Mouse (Mus musculus): Measurements from ENCODE around the gene Dlgap1. TPM values are rescaled to one million over a fixed set of nuclear protein-coding genes. Genes with fewer than 3 reads are reported as not detected.

Gene Dlgap1
- total RNA-seq, 2 experiments from 2014 or later: 254 to 263 TPM

DNA sequence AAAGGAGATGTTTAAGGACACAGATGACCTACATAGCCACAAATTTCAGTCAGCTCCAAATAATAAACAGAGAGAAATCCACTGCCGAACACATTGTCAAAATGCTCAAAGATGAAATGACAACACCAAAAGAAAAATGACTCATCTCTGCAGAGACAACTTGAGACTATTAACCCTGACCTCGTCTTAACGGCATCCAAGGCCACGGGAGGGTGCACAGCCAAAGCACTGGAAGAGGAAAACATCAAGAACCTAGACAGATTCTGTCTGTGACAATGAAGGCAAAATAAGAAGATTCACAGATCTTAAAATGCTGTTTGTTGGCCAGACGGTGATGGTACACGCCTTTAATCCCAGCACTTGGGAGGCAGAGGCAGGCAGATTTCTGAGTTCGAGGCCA lies 370.9 kb downstream of the Dlgap1 start:
- DNase-seq (ENCODE audit: low spot score in 2 of 2): no peak

- DNase-seq (ENCODE audit: low spot score in 2 of 2): no peak
Measured at GRCm38 (mm10) chr17:70341230-70341629, 372.4 kb downstream of the Dlgap1 start.

DNA sequence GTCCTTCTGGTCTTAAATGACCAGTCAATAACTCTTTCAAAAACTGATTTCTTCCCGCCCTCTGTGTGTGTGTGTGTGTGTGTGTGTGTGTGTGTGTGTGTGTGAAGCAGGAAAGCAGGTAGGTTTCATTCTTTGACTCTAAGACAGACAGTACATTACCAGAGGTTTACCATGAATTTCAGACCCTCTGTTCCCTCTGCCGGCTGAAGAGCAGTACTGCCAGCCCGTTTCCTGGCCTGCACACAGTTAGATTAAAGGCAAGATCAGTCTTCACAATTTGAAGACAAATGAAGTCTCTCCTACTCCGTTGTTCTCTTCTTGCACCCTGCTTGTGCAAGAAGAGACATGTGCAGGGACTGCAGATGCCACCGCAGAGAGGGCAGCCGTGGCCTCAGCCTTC lies 373.0 kb downstream of the Dlgap1 start:
- peak; percentile 55 to 61 for DNase-seq (ENCODE audit: low spot score in 2 of 2)

- DNase-seq (ENCODE audit: low spot score in 2 of 2): no peak
Measured at GRCm38 (mm10) chr17:70347403-70347802, 378.5 kb downstream of the Dlgap1 start.

DNA sequence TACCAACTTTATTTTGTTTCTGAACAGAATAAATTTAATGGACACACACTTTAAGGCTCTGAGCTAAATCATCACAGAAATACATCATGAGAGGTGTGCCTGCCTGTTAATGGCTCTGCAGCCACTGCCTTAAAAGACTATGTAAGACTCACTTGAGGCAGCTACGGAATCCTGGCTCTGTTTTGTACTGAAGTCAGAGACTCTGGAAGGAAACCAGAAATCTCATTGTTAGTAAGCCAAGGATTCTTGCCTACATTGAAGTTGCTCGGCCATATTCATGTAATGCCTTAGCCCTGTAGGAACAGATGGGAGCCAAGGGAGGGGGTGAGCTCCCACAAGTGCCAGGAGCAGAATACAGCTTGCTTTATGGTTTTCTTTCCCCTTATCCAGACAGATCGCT lies 394.7 kb downstream of the Dlgap1 start:
- peak in 1 of 2 experiments; percentile 27 for DNase-seq (ENCODE audit: low spot score in 2 of 2)

DNA sequence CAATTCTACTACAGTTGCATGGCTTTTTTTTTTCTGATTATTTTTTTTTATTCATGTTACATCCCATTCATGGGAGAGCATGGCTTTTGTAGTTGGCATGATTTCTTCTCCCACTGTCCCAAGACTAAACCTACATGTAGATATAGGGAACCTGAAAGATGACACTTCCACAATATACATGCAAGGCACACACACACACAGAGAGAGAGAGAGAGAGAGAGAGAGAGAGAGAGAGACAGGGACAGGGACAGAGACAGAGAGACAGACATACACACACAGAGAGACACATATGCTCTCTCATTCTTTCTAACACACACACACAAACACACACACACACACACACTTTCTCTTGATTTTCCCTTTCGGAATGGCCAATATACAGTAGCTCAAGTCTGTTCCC lies 395.1 kb downstream of the Dlgap1 start:
- no peak for DNase-seq (ENCODE audit: low spot score in 2 of 2)

DNA sequence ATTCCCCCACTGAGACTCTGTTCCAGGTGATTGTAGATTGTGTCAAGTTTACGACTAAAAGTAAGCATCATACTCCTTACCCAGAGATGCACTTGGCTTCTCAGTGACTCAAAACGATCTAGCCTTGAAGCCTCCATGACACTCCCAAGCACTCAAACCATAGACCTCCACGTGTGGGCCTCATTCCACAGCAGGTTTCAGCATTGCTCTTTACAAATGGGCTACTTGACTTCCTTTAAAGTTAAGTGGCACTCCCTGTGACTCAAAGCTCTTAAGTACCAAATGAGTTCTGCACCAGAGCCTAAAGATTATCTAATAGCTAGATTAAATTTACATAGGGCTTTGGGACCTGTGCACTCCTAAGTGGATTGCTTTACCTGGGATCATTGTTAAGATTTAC lies 400.3 kb downstream of the Dlgap1 start:
- no peak for DNase-seq (ENCODE audit: low spot score in 2 of 2)

DNA sequence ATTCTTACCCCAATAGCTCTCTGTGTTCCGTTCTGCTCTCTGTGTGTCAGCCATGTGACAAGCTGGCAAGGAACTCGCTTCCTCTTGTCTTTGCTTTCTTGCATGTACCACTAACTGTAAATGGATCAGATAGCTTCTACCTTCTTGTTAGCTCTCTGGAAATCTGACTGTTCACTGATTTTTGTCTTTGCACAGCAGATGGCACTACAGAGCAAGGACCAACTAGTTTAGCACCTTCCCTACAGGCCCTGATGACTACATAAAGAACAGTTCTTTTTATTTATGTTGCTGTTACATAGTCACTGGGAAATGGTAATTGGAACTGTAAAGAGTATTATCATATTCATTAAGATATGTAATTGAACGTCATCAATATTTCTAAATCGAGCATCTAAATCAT lies 408.1 kb downstream of the Dlgap1 start:
- DNase-seq (ENCODE audit: low spot score in 2 of 2): peak; percentile 26 to 49

DNA sequence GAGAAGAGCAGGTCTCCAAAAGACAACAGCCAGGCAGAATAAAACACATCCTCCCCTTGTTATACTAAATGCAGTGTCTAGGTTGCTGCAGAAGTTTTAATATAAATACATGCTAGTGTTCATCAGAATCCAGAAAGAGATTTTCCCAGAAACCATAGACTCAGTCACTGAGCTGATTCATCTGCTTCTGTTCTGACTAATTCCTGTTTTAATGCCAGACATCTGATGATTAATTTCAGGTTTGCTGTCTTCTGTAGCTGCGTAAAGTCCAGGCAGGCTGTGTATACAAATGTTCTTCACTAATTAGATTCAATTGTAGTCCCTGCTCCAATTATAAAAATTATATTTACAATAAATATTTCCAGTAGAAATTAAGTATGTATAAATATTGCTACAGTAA lies 419.6 kb downstream of the Dlgap1 start:
- DNase-seq (ENCODE audit: low spot score in 2 of 2): no peak

GRCm38 (mm10) chr17:70397220-70397619 lies 428.3 kb downstream of the Dlgap1 start:
- no peak for DNase-seq (ENCODE audit: low spot score in 2 of 2)

GRCm38 (mm10) chr17:70397708-70398107 lies 428.8 kb downstream of the Dlgap1 start:
- DNase-seq (ENCODE audit: low spot score in 2 of 2): no peak

DNA sequence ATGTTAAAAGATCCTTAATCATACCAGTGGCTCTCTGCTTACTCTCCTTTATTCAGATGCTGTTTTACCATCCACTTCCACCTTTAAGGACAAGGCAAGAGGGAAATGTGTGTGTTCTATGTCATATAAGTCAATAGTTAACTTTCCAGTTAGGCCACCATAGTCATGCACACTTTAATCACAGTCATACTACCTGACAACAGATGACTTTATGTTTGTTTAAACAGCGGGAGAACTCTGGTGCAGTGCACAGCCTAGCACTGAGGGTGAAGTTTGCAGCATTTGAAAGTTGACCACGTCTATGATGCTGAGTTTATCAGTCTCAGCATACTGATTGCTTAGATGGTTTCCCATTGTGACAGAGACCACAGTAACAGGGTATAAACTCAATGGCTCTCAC lies 433.0 kb downstream of the Dlgap1 start:
- DNase-seq (ENCODE audit: low spot score in 2 of 2): no peak

- no peak for DNase-seq (ENCODE audit: low spot score in 2 of 2)
Measured at GRCm38 (mm10) chr17:70403750-70404149, 434.9 kb downstream of the Dlgap1 start.

- DNase-seq (ENCODE audit: low spot score in 2 of 2): no peak
Measured at GRCm38 (mm10) chr17:70414202-70414601, 445.3 kb downstream of the Dlgap1 start.

- DNase-seq (ENCODE audit: low spot score in 2 of 2): no peak
Measured at GRCm38 (mm10) chr17:70427866-70428265, 459.0 kb downstream of the Dlgap1 start.

DNA sequence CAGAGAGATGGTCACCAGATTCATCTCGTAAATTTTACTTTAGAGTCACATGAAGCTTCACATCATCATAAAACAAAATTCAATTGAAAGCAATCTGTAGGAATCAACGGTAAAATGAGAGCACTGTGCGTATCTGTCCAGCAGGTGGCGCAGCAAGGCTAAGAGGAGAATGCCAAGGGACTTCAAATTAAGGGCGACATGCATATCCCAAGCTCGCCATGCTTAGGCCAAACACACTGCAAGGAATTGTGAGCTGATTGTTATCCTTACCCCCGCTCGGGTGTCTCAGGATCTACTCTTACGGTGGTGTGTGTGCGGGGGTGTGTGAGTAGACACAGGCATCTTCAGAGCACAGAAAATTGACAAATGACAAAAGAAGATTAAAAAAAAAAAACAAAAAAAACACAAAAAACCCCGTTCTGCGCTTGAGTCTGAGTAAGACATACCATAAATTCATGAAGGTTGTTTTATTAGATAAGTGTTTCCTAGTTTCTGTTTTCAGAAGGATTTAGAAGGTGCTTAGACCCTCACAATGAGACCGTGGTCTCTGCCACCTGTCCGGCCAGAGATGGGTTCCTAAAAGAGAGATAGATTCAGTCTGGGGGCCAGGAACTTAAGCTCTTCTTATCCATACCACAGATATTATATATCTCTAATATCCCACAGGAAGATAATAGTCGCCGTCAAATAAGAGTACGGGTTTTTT lies 461.0 kb downstream of the Dlgap1 start:
- DNase-seq (ENCODE audit: low spot score in 2 of 2): peak; percentile 89 to 90

- peak; percentile 77 to 82 for DNase-seq (ENCODE audit: low spot score in 2 of 2)
Measured at GRCm38 (mm10) chr17:70430452-70430787, 461.5 kb downstream of the Dlgap1 start.

- DNase-seq (ENCODE audit: low spot score in 2 of 2): no peak
Measured at GRCm38 (mm10) chr17:70432834-70433233, 464.0 kb downstream of the Dlgap1 start.

DNA sequence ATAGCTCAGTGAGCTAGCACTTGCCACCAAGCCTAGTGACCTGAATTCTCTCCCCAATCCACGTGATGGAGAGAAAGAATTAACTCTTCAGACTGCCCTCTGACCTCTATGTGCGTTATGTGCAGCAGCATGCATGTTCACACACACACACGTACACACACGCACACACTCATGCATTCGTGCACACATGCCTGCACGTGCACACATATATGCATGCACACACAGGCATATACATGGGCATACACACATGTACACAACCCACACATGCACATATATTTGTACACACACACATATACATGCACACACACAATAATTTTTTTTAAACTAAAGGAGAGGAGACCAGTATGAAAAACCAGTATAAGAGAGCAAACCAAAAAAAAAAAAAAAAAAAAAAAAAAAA lies 465.7 kb downstream of the Dlgap1 start:
- no peak for DNase-seq (ENCODE audit: low spot score in 2 of 2)

DNA sequence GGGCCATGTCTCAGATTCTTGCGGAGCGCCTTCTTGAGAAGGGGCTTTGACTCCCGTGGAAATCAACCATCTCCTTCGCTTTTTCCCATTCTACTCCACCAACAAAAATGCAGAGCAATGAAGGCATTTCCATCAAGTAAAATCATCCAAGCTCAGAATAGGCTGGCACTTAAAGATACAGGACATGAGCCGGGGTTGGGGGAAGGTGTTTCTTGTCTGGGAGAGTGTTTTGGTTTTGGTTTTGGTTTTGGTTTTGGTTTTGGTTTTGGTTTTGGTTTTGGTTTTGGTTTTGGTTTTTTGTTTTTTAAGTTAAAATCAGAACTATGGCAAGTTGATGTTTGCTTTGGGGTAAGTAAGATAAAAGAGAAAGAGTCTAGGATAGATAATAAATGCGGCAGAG lies 466.7 kb downstream of the Dlgap1 start:
- DNase-seq (ENCODE audit: low spot score in 2 of 2): no peak

DNA sequence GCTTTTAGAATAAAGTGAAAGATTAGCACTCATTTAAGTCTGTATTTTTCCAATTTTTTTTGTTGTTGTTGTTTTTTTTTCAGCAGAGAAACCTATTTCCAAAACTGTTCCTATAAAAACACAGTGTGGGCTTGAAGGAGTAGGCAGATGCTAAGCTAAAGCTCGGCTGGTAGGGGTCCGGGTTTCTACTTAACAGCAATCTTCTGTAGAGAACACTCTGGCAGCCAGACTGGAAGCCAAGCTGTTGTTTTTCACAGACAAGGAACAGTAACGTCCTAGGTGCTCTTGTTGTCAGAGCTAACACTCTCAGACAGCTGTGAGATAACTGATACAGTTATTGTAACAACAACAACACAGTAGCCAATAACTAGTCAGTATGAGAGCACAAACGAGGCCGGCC lies 468.4 kb downstream of the Dlgap1 start:
- no peak for DNase-seq (ENCODE audit: low spot score in 2 of 2)

- DNase-seq (ENCODE audit: low spot score in 2 of 2): peak in 1 of 2 experiments; percentile 53
Measured at GRCm38 (mm10) chr17:70442976-70443375, 474.1 kb downstream of the Dlgap1 start.

DNA sequence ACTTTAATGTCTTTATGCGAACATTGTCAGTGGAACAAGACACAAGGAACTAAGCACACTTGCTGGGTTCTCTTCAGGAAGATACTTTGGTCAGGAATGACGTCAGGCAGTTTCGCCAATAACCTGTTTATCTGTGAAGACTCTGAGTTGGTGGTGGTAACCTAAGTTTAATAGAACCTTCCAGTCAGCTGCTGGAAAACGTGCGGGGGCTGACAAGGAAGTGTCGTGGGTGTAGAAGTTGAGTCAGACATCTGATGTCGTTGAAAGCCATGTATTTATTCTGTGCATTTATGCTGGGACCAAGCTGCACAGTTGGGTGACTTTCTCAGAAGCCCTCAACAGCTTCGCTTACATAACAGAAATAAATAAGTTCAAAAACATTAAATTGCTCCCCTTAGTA lies 477.6 kb downstream of the Dlgap1 start:
- no peak for DNase-seq (ENCODE audit: low spot score in 2 of 2)

GRCm38 (mm10) chr17:70455036-70455435 lies 486.2 kb downstream of the Dlgap1 start:
- DNase-seq (ENCODE audit: low spot score in 2 of 2): no peak

All from layer of hippocampus, postnatal 10 days (tissue).